Mouse (Mus musculus) adrenal gland, postnatal 36 days (tissue): ENCODE data around the gene Catip. TPM values are rescaled to one million over a fixed set of nuclear protein-coding genes. Genes with fewer than 3 reads are reported as not detected.
"Not testable (repeated sequence)": the region's sequence is repeated elsewhere in the genome, so short reads cannot be mapped to it uniquely, and the experiment has no call there.

Experiments used
- DNase-seq, 2 experiments: peaks; one replicate each; pipeline ENCODE4 v3.0.0; 2021; ENCODE audit warnings: mixed read lengths in 1 of 2
- total RNA-seq, 2 experiments: library from RNA; stranded (reverse); gene quantifications; 2 replicates each; pipeline ENCODE4 v1.2.3; 2021

Catip gene
- total RNA-seq, 2 experiments from 2014 or later = 0.23 to 0.26 TPM

- DNase-seq = no peak
These were observed 22.6 kb downstream of the Catip start for GRCm38 (mm10) chr1:74384525-74384924.

DNA sequence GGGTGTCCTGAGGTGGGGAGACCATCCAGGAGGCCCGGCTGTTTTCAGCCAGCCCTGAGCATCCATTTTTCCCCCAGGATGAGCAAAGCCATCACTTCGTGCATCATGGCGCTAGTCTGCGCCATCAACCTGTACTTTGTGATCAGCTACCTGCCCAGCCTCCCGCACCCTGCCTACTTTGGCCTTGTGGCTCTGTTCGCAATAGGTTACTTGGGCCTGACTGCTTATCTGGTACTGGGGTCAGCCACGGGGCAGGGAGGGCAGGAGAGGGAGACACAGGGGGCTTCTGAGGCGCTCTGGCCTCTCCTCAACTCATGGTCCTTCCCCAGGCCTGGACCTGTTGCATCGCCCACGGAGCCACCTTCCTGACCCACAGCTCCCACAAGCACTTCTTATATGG lies 23.2 kb downstream of the Catip start:
- no peak for DNase-seq

GRCm38 (mm10) chr1:74385531-74385930 lies 23.6 kb downstream of the Catip start:
- no peak for DNase-seq

- DNase-seq = no peak
These were observed 24.4 kb downstream of the Catip start for GRCm38 (mm10) chr1:74386363-74386713.

- DNase-seq = peak; percentile 94
These were observed 24.9 kb downstream of the Catip start for GRCm38 (mm10) chr1:74386714-74387385.

- DNase-seq = peak in 1 of 2 experiments; percentile 30
These were observed 25.6 kb downstream of the Catip start for GRCm38 (mm10) chr1:74387386-74387988.

- DNase-seq = peak; percentile 44 to 48
These were observed 26.6 kb downstream of the Catip start for GRCm38 (mm10) chr1:74388398-74388920.

DNA sequence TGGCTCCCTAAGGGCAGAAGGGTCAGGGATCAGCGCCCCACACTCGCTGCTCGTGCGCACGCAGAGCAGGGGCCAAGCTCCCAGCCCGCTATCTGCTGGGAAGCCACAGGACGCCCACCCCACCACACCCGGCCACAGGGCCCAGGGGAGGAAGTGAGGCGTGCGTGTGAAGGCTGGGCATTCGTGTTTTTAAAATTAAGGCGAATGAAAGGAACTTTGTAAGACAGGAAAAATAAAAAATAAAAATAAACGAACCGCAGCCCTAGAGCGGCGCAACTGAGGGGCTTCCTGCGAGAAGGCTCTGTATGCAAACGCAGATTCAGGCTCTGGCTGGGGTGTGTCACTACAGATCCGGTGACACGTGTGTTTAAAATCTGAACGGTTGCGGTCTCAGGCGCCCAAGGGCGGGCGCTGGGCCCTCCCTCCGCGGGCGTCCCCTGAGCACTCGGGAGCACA lies 28.0 kb downstream of the Catip start:
- peak; percentile 63 to 65 for DNase-seq

DNA sequence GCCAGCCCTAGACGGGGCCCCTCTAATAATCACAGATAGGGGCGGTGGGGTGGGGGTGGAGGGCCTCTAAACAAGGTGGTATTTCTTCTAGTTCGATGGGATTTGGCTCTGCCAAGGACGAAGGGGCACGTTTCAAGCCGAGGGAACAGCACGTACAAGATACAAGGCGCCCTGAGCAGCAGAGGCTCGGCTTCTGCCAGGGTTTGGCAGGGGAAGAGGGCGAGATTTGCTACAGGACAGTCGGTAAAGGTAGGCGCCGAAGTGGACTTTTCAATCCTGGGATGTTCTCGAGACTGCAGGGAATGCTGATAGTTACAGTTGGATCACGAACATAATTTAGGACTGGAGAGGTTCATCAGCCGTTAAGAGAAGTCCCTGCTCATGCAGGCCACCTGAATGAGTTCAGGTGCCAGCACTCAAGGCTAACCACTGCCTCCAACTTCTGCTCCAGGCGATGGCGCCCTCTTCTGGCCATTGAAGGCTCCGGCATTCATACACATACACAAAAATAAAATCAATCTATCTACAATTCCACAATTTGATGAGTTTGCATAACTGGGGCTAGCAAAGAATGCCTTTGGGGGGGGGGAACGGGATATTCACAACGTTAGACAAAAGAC lies 28.5 kb downstream of the Catip start:
- DNase-seq = peak; percentile 72 to 77

DNA sequence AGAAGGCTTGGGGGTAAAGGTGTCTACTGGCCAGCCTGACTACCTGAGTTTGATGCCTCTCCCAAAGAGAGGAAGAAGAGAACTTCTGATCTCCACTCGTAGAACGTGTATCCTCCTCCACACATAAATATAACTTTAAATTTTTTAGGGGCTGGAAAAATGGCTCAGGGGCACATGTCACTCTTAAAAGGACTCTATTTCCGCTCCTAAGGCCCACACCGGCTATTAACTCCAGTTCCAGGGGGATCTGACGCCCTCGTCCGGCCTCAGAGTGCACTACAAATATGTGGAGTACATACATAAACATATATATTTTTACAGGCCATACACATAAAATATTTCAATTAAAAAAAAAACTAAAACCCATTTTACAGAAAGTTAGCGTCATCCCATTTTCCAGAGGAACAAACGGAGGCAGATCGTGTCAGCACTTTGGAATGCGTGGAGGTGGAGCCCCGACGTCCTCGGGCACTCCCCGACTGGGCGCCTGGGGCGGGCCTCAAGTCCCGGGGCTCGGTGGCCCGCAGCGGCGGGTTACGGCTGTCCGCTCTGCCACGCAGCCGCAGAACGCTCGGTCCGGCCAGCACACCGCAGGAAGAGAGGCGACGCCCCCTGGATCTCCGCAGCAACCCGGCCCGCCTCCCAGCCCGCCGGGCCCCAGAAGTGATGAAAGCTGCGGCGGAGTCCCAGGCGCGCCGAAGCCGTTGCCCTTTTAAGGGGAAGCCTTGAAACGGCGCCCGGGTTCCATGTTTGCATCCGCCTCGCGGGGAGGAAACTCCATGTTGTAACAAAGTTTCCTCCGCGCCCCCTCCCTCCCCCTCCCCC lies 29.2 kb downstream of the Catip start, which contains the start of gene Ctdsp1:
Gene Ctdsp1 (plus strand): TSS at position 586 of the 825 bp plus-strand sequence.
- DNase-seq = peak; percentile 99

- DNase-seq = peak; percentile 88 to 94
These were observed 30.0 kb downstream of the Catip start for GRCm38 (mm10) chr1:74391844-74392441.

- peak; percentile 40 to 63 for DNase-seq
These were observed 30.6 kb downstream of the Catip start for GRCm38 (mm10) chr1:74392446-74392994.

GRCm38 (mm10) chr1:74393010-74393409 lies 31.1 kb downstream of the Catip start:
- peak in 1 of 2 experiments; percentile 6 for DNase-seq

DNA sequence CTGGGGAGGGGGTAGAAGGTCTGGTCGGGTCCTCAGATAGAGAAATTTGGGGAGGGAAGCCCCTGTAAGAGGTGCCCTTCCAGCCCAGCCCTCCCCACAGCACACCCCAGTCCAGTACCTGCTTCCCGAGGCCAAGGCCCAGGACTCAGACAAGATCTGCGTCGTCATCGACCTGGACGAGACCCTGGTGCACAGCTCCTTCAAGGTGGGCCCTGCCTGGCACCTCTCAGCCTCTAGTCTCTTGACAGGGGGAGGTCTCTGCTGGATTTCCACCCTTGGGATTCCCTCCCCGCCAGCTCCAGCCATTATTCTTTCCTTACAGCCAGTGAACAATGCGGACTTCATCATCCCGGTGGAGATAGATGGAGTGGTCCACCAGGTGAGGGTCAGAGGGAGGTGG lies 31.8 kb downstream of the Catip start:
- DNase-seq = no peak

- DNase-seq = no peak
These were observed 32.4 kb downstream of the Catip start for GRCm38 (mm10) chr1:74394311-74394710.

- DNase-seq = no peak
These were observed 33.0 kb downstream of the Catip start for GRCm38 (mm10) chr1:74394858-74395257.

DNA sequence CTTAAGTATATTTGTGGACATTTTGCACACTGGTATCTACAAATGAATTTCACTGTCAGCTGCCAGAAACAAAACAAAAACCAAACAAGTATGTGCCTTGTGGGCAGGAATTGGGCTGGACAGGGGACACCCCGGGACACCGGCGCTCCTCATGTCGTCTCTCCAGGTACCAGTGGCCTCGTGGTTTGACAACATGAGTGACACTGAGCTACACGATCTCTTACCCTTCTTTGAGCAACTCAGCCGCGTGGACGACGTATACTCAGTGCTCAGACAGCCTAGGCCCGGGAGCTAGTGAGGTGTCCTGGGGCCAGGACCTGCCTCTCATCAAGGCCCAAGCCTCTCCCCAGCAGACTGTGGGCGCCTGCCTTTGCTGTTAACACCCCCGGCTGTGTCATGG lies 33.4 kb downstream of the Catip start:
- no peak for DNase-seq

DNA sequence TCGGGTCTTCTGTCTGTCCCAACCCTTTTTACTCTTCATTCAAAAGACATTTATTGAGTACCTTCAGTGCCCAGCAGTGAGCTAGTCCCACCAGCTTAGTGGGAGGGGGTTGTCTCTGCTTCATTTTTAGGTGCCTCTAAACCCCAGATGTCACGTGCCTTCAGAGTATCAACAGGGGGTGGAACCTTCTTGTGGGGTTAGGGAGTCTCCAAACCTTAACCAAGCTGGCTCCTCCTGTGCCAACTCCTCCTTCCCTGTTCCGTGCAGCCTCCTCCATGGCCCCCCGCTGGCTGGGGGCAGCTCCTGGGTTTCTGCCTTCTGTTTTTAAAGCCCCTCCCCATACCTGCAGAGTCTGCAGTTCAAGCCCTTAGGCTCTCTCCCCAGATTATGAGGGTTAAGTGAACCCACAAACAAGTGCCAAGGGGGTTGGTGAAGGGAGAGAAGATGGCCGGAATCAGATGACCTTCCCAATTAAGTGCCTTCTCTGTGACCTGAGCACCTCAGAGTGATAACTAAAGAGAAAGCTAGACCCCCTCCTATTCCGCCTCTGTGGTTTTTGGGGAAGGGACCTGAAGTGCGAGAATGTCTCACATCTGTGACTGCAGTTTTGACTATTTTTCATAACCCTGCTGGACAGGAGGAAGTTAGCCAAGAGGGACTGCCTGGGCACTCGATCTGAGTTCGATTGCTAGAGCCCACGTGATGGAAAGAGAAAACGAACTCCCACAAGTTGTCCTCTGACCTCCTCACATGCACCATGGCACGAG lies 34.7 kb downstream of the Catip start:
- DNase-seq = not testable (repeated sequence)

- peak; percentile 100 for DNase-seq
These were observed 35.5 kb downstream of the Catip start for GRCm38 (mm10) chr1:74397268-74397918.

GRCm38 (mm10) chr1:74397919-74398451 lies 36.1 kb downstream of the Catip start:
- peak; percentile 78 to 83 for DNase-seq
